Mouse (Mus musculus) frontal cortex, adult 2 months (tissue): ENCODE results near the gene Dhdds. TPM values are rescaled to one million over a fixed set of nuclear protein-coding genes. Genes with fewer than 3 reads are reported as not detected.
"Not testable (repeated sequence)": the region's sequence is repeated elsewhere in the genome, so short reads cannot be mapped to it uniquely, and the experiment has no call there.

Source experiments
- DNase-seq, 2 experiments: peaks; one replicate each; pipeline ENCODE4 v3.0.0; 2022; ENCODE audit warnings: low spot score in 1 of 2; ENCODE audit errors: extremely low spot score in 1 of 2
- polyA plus RNA-seq: library from polyadenylated mRNA; depleted of rRNA; stranded (reverse); fragments of >200 nt; gene quantifications from 2 replicates; pipeline ENCODE4 v1.2.3, GENCODE M21; 2012

Gene Dhdds
- polyA plus RNA-seq, 1 experiment, result 56.5 TPM

DNA sequence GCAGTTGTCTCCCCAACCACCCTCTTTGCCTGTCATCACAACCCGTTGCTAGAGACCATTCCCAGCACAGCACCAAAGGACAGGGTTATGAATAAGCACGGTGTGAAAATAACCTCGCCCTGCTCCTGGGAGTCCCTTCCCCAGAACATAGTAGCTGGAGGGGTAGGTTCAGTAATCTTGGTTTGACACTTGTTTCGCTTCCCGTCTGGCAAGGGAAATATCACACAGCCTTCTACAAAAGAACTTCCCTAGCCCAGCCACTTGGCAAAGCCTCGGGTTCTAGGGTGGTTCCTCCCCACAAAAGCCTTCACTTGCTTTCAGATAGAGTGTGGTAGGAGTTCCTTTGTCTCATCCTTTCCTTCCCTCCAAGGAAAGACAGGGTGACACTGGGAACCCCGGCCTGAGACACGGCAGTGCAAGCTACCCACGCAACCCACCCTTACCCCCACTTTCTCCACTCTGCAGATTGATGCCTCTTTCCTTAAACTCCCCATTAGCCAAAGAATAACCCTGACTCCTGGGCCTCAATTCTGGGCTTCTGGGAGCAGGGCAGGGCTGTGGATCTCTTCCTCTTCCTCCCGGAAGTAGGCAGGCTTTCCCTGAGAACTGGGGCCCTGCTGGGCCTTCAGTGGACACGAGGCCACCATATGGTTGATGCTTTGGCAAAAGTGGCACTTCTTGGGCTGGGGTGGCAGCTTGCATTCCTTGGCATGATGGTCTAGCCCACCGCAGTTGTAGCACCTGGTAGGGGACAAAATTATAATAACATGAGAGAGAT, 5.1 kb upstream of the Dhdds start:
- DNase-seq, result no peak

DNA sequence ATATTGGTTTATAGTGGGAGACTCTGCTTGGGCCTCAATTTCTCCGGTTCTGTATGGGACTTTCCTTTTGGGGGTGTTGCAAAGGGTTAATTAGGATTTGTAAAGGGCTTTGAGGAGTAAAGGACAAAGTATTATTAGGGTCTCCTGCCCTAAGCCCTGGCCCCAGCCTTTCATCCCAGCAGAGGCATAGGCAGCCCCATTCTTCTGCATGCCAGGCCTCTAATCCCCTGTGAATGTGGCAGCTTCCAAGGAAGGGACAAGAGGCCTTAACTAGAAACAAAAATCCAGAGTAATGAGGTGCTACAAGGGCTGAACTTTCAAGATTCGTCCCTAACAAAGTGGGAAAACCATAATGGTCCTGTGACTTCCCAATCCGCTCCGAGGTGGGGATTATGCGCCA, 2.2 kb upstream of the Dhdds start:
- no peak for DNase-seq

DNA sequence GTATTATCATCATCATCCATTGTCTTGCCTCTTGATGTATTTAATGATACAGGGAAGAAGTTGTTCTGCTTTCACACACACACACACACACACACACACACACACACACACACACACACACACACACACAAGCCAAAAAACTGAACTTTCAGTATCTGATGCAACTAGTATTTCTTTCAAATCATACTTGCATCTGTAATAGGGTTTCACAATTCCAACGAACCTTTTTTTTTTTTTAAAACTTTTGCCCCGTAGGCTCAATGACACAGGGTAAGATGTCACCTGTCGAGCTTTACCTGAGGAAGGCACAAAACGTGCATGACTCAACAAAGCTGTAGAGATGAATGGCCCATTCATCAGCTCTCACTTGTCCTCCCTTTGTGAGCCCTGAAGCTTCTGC, 1.5 kb upstream of the Dhdds start:
- DNase-seq, result no peak

DNA sequence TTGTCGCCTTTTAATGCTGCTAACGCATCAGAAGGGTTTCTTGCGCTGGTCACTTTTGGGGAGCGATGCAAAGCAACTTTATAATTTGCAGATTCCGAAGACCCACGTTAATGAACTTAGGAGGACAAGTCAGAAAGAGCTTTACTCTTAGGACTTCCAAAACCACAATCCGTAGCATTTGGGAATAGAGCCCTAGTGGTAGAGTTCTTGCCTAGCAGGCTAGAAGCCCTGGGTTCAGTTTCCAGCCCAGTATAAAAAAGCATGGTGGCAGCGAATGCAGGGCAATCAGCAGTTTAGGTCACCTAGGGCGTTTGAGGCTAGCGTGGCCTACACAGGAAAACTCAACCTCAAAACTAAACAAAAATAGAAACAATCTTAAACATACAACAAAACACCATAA, 992 bp upstream of the Dhdds start:
- no peak for DNase-seq

DNA sequence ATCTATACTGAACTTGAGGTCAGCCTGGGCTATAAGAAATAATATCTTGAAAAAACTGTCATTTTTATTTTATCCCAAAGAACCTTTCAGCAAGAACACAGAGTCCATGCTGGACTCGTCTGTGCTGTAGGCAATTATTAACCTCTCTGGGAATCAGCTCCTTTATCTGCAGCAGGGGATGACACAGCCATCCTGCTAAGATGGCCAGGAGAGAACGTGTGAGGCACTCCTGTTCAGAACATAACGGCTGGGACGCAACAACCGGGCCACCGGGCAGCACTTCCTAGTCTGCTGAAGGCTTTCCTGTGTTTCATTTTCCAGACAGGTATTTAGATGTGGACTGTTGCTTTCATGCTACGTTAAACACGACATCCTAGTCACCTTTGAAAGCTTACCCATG, 6.0 kb downstream of the Dhdds start:
- DNase-seq, result no peak

DNA sequence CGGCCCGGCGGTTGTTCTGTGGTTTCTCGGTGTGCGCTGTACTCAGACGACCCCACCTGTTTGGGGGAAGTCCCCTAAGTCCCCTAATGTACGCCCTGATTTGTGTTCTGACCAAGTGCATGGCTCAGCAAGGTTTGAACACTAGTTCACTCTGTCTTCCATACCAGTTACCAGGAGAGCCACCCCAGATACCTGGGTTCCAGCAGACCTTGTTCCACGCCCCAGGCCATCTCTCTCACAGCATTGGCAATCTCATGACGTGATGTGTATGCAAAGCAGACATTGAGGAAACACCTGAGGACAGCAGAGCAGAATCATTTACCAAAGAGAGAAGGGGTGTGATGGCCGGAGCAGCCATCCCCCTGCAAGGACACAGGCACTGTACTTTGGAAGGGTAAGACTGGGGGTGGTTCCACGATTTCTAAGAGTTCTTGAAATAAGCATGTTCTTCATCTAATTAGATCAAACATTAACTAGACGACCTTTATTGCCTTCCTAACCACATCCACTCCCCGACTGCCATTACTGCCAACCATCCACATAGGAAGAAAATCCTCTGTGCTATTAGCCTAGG, 9.5 kb downstream of the Dhdds start:
- DNase-seq, result no peak

DNA sequence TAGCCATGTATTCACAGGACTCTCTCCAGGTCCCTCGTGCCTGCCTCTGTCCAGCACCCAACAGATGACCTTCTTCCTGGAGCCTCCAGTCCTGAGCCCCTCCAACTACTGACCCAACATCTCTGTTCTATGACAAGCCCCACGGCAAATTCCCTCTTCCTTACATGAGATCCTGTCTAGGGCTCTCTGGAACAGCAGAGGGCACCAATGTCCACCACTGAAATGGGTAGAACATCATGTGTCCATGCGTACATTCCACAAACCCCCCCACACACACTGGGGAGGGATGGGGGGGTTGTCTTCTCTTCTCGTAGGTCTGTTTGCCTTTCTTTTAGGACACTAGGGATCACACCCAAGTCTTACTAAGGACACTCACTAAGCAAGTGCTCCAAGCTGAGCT, 10.7 kb downstream of the Dhdds start:
- no peak for DNase-seq

DNA sequence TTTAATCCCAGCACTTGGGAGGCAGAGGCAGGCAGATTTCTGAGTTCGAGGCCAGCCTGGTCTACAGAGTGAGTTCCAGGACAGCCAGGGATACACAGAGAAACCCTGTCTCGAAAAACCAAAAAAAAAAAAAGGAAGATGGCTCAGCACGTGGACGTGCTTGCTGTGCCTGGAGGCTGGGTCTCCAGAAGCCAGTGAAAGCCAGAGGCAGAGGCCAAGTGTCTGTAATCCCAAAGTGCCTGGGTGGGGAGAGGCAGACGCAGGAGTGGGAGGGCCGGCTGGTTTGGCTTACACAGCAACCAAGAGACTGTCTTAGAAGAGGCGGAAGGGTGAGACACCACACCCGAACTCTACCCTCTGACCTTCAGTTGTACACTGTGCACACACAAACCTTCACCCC, 12.4 kb downstream of the Dhdds start:
- DNase-seq, result not testable (repeated sequence)

DNA sequence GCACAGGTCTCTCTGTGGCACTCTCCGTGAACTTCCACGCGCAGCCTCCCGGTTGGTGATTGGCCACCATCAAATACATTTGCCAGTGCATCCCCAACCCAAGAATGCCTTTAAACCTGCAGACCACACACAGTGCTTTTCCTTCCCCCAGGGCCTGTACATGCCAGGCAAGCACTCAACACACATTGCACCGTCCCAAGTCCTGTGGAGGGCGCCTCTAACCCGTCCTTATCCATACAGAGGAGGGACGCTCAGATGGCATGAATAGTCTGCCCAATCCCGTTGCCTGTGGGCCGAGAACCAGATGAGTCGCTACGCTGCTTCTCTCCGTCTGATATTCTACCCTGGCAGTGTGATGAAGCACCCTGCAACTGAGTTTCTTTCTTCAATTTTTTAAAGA, 17.8 kb downstream of the Dhdds start:
- DNase-seq, result no peak

DNA sequence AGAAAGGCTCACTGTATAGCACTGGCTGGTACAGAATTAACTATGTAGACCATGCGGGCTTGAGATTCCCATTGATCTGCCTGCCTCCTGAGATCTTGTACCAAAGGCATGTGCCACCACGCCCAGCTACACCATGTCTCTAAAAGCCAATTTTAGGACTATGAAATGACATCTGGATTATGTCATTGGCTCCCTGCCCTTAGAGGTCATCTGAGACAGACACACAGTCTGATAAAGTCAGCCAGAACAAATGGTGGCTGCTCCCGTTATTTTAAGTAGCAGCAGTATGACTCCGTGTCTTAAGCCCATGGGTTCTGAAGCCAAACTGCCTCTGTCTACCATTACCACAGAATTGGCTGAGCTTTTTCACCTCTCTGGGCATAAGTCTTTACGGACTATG, 20.2 kb downstream of the Dhdds start:
- DNase-seq, result no peak

DNA sequence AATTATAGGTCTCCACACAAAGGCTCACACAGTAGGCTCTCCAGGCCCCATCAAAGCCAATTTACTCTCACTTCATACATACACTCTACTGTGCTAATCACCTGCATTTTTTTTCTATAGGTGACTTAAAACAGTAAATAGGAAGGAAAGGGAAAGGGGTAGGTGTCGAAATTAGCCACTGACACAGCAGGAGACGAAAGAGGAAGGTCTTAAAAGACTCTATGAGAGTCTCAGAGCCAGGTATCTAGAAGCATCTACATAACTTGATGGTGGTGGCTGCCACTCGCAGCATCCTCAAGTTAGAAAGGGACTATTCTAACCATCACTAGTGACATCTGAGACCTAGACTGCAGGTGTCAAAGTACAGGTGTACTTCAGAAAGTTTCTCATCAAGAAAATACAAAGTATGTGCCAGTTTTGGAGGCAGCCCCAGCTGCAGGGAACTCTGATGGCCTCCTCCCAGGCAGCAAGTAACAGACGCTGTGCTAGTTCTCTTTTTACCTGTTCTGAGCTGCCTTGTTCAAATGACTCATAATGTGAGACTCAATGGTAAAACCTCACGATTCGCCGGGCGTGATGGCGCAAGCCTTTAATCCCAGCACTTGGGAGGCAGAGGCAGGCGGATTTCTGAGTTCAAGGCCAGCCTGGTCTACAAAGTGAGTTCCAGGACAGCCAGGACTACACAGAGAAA, 22.6 kb downstream of the Dhdds start:
- no peak for DNase-seq

DNA sequence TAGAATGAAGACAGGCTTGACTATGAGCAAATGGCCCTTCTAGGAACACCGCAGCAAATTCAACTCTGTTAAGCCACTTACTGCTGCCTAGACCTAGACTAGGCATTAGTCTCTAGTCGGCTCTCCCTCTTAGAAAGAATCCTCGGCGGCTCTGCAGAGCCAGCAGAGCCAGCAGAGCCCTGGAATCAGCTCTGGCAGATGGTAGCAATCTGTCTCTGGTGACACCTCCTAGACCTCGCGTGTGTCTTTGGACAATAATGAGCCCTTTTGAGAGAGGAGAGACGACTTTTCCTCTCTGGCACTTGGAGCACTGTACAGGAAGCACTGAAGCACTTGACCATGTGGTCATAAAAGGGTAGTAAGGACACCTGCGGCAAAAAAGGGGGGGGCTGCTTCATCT, 29.0 kb downstream of the Dhdds start:
- DNase-seq, result no peak

DNA sequence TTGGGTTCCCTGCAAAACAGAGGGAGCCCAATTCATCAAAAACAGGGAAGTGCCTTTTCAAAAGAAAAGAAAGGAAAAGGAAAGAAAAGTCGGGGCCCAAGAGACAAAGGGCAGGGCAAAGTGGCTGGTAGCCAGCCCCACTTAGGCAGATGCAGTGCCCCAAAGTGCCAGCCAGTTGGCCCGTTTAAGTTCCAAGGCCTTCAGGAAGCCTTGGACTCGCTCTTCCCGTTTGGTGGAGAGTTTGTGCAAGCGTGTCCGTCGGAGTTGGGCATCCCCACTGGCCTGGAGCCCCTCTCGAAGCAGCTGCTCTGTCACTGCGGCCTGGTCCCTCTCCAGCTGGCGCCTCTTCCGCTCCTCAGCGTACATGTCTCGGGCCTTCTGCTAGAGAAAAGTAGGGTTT, 29.8 kb downstream of the Dhdds start:
- no peak for DNase-seq

DNA sequence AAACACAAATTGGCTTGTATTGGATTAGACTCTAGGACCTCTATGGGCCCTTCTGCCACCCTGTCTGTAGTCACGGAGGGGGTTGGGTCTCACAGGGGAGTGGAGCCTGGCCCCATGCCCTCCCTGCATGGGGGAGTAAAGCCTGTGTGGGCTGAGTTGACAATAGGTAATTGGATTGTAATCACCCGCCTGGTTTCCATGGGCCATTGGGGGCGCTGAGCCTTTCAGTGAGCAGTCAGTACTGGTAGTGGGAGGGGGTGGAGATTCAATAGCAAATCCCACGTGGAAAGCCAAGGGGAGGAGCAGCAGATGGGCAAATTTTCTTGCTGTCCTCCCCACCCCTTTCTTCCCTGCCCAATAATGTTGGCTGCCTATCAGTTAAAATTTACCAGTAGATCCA, 30.5 kb downstream of the Dhdds start:
- DNase-seq, result peak; percentile 13 to 17

DNA sequence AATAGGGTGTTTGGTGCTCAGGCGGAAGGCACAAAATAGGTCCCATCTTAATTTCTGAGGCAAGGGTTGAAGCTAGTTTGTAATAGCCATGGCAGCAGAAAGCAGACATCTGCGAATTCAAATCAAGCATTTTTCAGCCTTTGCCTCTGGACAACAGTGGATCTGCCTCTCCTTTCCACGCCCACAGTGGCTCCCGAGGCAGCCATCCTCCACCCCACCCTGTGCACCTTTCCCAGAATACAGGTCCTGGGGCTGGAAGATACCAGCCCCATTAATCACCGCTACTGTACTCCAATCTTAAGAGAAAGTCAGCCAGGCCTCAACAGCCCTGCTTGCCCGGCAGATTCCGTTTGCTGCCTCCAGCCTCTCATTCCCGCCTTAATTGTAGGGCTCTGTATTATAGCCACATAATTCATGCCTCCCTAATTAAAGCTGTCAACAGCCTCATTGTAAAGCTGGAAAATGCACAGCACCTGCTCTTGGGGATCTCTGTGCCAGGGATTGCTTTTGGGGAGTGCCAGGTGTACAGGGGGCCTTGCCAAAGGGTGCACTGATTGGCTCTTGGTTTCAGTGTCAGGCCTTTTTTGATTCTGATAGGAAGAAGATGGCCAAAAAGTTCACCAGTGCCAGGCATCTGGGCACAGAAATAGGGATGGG, 31.5 kb downstream of the Dhdds start:
- no peak for DNase-seq

DNA sequence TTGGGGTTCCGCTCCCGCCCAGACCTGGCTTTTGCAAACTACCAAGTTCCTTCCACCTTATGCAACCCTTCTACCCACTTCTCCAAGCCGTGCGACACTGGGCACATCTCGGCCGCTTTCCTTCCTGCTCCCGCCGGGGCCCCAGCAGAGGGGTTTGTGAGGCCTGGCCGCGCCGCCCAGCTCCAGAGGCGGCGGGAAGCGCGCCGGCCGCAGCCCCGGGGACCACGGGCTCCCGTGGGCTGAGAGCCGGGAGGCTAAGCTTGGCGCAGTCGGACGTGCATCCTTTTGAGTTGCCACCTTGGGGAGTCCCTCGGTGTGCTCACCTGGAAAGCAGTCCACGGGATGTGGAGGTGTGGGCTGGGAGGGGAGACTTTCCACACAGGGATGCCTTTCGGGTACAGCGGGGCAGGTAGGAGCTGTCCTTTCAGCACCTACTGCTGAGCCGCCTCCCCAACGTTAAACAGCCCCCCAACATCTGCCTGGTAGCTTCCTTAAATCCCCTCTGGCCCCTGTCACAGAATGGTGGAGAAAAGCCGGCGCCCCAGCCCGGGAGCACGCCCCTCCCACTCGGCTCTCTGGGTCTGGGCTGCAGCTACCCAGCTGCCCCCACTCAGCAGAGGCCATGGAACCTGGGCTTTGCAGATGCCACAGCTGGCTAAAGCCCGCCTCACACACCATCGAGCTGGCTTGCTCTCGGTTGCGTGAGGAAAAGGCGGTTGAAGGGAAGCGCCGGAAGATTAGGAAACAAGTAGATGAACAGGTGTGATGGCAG, 32.4 kb downstream of the Dhdds start, which contains the start of gene Hmgn2:
TSS of gene Hmgn2 (minus strand) at position 501 of the 772 bp plus-strand sequence.
- DNase-seq, result peak in 1 of 2 experiments; percentile 38

DNA sequence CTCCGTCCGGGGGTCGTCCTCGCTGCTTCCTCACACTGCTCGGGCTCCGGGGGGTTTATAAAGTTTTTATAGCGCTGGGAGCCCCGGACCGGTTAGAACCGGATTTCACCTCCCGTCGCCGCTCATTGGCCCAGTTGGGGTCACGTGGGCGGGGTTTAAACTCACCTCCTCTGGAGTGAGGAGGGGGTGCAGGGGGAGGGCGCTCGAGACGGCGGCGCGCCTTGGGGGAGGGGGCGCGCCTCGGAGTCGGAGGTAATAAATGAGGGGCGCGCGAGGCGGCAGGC, 32.9 kb downstream of the Dhdds start:
- peak; percentile 83 to 95 for DNase-seq

DNA sequence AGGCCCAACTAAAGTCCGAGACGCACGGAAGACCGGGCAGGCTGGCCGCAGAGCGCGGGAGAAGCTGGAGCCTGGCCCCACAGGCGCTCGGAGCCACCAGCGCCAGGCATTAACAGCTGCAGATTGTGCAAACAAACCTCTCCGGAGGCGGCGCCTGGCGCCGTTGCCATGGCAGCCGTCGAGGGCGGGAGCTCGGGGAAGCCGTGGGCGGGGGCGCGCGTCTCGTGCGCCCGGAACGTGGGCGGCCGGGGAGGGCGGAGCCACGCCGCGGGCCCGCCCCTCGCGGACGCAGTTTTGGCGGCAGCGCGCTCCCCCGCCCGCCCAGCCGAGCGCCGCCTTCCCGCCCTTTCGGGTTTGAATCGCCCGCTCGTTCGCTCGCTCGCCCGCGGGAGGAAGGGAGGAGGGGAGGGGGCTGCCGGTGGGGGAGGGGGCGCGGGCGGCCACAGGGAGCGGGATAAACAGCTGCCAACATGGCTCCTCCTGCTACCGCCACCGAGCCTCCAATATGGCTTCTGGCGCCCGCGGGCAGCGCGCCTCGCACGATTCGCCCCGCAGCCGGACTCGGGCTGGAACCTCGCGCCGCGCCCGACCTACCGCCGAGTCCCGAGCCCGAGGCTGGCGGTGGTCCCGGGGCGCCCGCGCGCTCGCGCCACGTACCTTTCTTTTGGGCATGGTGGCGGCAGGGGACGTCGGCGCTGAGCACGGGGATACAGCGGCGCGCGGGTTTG, 33.4 kb downstream of the Dhdds start:
- peak; percentile 92 to 97 for DNase-seq

DNA sequence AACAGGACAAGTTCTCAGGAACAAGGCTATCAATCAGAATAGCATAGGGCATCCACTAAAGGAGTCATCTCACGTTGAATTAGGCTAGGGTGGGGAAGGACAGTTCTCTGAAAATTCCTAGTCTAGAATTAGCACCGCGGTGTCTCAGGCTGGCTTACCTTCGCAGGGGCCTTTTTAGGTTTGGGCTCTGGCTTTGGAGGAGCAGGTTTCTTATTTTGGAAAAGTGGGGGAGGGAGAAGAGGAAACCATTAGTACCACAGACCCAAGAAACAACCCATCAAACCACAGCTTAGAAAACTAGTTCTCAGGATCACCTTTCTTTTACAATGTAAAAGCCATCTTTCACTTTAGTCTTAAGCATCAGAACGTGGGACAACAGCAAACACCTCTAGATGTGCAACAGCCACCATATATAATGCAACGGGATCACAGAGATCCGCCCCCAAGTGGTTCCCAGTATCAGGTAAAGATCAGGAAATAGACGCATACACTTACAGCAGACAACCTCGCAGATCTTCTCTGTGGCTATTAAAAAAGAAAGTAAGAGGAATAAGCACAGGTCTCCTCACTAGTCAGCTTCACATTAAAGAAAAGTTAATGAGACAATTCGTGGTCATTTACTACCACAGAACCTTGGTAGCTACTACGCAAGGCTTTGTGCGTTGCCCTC, 34.3 kb downstream of the Dhdds start:
- peak in 1 of 2 experiments; percentile 22 for DNase-seq

DNA sequence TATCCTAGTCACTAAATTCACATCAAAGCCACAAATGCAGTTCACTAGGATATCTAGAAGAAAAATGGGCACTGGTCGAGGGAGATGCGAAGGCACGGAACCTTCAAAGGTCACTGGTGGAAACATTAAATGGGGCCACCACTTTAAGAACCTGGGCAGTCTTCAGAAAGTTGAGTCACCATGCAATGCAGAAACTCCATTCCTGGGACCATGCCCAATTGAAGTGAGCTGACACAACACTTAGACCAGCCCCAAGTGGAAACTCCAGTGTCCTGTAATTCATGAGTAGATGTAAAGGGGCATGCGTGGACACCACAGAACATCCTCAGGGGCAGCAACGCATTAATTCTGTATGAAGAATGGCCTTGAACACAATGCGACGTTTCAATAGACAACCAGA, 38.2 kb downstream of the Dhdds start:
- no peak for DNase-seq
